Mouse (Mus musculus) liver, embryonic 13.5 days (tissue): Measurements from ENCODE around the gene Krtap16-1. TPM values are rescaled to one million over a fixed set of nuclear protein-coding genes. Genes with fewer than 3 reads are reported as not detected.

Experiments
- ATAC-seq: fragments of 200-750 bp; cut with Nextera tagmentation; 2 replicates; pipeline ENCODE4 v1.8.0; 2017; ENCODE audit warnings: low read depth, mild to moderate bottlenecking, moderate number of reproducible peaks, moderate library complexity
- DNase-seq: peaks from one replicate; pipeline ENCODE4 v3.0.0; 2022
- H3K27ac ChIP-seq: fragments of 300-500 bp; sonication (generic); 2 replicates; pipeline ENCODE4 v1.5.1; 2015; ENCODE audit warnings: moderate library complexity, mild to moderate bottlenecking, inconsistent platforms
- H3K27me3 ChIP-seq: fragments of 300-500 bp; sonication (generic); 2 replicates; pipeline ENCODE4 v1.6.1; 2015; ENCODE audit warnings: mild to moderate bottlenecking, inconsistent platforms
- H3K36me3 ChIP-seq: fragments of 300-500 bp; sonication (generic); 2 replicates; pipeline ENCODE4 v1.6.1; 2015; ENCODE audit warnings: mild to moderate bottlenecking, inconsistent platforms
- H3K4me1 ChIP-seq: fragments of 300-500 bp; sonication (generic); replicated peaks from 2 replicates; pipeline ENCODE4 v1.6.1; 2015; ENCODE audit warnings: inconsistent platforms
- H3K4me2 ChIP-seq: fragments of 300-500 bp; sonication (generic); 2 replicates; pipeline ENCODE4 v1.6.1; 2015; ENCODE audit warnings: inconsistent platforms, mild to moderate bottlenecking, moderate library complexity
- H3K4me3 ChIP-seq: fragments of 300-500 bp; sonication (generic); replicated peaks from 2 replicates; pipeline ENCODE4 v1.5.1; 2015; ENCODE audit warnings: mild to moderate bottlenecking, inconsistent platforms
- H3K9ac ChIP-seq: fragments of 300-500 bp; sonication (generic); 2 replicates; pipeline ENCODE4 v1.6.1; 2015; ENCODE audit warnings: mild to moderate bottlenecking, inconsistent platforms
- H3K9me3 ChIP-seq: fragments of 300-500 bp; sonication (generic); replicated peaks from 2 replicates; pipeline ENCODE4 v1.6.1; 2016; ENCODE audit warnings: inconsistent platforms
- WGBS: fragments of 180-500 bp; shearing (Covaris S2); methylation state at CpG from one replicate; pipeline ENCODE4 v1.1.7; 2015; ENCODE audit not compliant: insufficient replicate concordance; 5-methylcytosine and 5-hydroxymethylcytosine counted together
- polyA plus RNA-seq: library from polyadenylated mRNA; unstranded; fragments of >200 nt; fragmentation: Nextera tagmentation; extraction: Ambion mirVana; gene quantifications from 2 replicates; pipeline ENCODE4 v1.2.1, GENCODE M21; 2015

Krtap16-1 gene
- polyA plus RNA-seq, 1 experiment from 2014 or later = not detected

GRCm38 (mm10) chr11:99948175-99948574, 38.2 kb downstream of the Krtap16-1 start, which contains the start of gene Krtap9-5:
Gene Krtap9-5 (plus strand): TSS chr11:99948475.
- no peak for ATAC-seq

DNA sequence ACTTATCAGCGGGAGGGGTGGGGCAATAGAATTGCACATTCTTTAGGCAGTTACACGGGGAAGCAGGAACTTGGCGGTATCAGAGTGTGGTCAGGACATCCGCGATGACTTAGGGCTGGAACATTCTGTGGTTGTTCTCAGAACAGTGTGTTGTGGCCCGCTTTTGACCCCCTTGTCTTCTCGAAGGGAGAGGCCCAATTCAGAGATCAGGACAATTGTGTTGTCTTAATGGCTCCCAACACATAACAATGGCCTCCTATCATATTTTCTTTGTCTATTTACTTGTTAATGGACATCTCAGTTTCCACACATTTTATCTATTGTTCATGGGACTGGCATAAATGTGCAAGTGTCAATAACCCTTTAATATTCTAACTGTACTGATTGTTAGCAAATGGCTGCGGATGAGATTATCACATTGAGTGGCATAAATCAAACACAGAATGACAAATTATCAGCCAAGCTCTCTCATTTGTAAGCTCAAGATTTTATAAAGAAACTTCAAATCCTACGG, 48.6 kb downstream of the Krtap16-1 start:
- DNase-seq (no peak), ATAC-seq (no peak)
- H3K4me3 ChIP-seq = no peak overlapping the region
- H3K27ac ChIP-seq = no peak overlapping the region
- no peak overlapping the region for H3K9ac ChIP-seq
- no peaks in the 10 kb centered on the region for H3K9me3 ChIP-seq
- 46% methylated on average over 9 of the region's 9 CpGs for WGBS
- no peak overlapping the region for H3K4me2 ChIP-seq
- H3K4me1 ChIP-seq = no peaks in the 10 kb centered on the region
- no peaks in the 10 kb centered on the region for H3K27me3 ChIP-seq
- H3K36me3 ChIP-seq = no peaks in the 10 kb centered on the region

More at GRCm38 (mm10) chr11:99948175-99948574, 38.2 kb downstream of the Krtap16-1 start, which contains the start of gene Krtap9-5:
- H3K27me3 ChIP-seq = no peaks in the 10 kb centered on the region
- no peaks in the 10 kb centered on the region for H3K9me3 ChIP-seq
- 58% methylated on average over 2 of the region's 2 CpGs for WGBS
- no peak within 1 kb of the TSS for H3K4me3 ChIP-seq
- no peak within 1 kb of the TSS for H3K9ac ChIP-seq
- no peak within 1 kb of the TSS for H3K4me2 ChIP-seq
- no peak within 1 kb of the TSS for H3K27ac ChIP-seq
- H3K36me3 ChIP-seq = no peaks in the 10 kb centered on the region
- DNase-seq = no peak
- no peaks in the 10 kb centered on the region for H3K4me1 ChIP-seq

- H3K36me3 ChIP-seq = no peaks in the 10 kb centered on the region
- H3K4me2 ChIP-seq = no peak within 1 kb of the TSS
- DNase-seq (no peak), ATAC-seq (no peak)
- 0 out of 2 replicates have a peak, but pooled peaks cover 3% of the 10 kb centered on the region for H3K27me3 ChIP-seq
- no peaks in the 10 kb centered on the region for H3K4me1 ChIP-seq
- H3K9me3 ChIP-seq = no peaks in the 10 kb centered on the region
- WGBS = 70% methylated on average over 1 of the region's 1 CpGs
- H3K27ac ChIP-seq = no peak within 1 kb of the TSS
- no peak within 1 kb of the TSS for H3K4me3 ChIP-seq
- no peak within 1 kb of the TSS for H3K9ac ChIP-seq
Observed at GRCm38 (mm10) chr11:99935991-99936390, 50.4 kb downstream of the Krtap16-1 start, which contains the start of gene Krtap31-2. Gene Krtap31-2 (plus strand): TSS chr11:99936291.

Other genes starting within 250 kb of the Krtap16-1 start
- gene Gm11595, start 213.7 kb downstream of the Krtap16-1 start, polyA plus RNA-seq = not detected in 2 replicates
- gene Krtap4-8, start 205.9 kb downstream of the Krtap16-1 start, polyA plus RNA-seq = not detected in 2 replicates
- gene Krtap4-9, start 201.4 kb downstream of the Krtap16-1 start, polyA plus RNA-seq = not detected in 2 replicates
- not detected in 2 replicates for gene Gm11596, start 193.1 kb downstream of the Krtap16-1 start, polyA plus RNA-seq
- not detected in 2 replicates for gene Gm11569, start 187.7 kb downstream of the Krtap16-1 start, polyA plus RNA-seq
- gene Gm11554, start 182.2 kb downstream of the Krtap16-1 start, polyA plus RNA-seq = not detected in 2 replicates
- gene Krtap4-13, start 176.7 kb downstream of the Krtap16-1 start, polyA plus RNA-seq = not detected in 2 replicates
- gene Gm11564, start 170.9 kb downstream of the Krtap16-1 start, polyA plus RNA-seq = not detected in 2 replicates
- not detected in 2 replicates for gene 2300003K06Rik, start 148.5 kb downstream of the Krtap16-1 start, polyA plus RNA-seq
- gene Krtap4-16, start 135.0 kb downstream of the Krtap16-1 start, polyA plus RNA-seq = not detected in 2 replicates
- gene Gm11568, start 128.7 kb downstream of the Krtap16-1 start, polyA plus RNA-seq = not detected in 2 replicates
- gene Gm11559, start 122.1 kb downstream of the Krtap16-1 start, polyA plus RNA-seq = not detected in 2 replicates
- not detected in 2 replicates for gene Krtap9-1, start 113.2 kb downstream of the Krtap16-1 start, polyA plus RNA-seq
- not detected in 2 replicates for gene Gm11567, start 107.4 kb downstream of the Krtap16-1 start, polyA plus RNA-seq
- not detected in 2 replicates for gene Krtap31-1, start 78.7 kb downstream of the Krtap16-1 start, polyA plus RNA-seq
- not detected in 2 replicates for gene Gm11565, start 71.8 kb downstream of the Krtap16-1 start, polyA plus RNA-seq
- not detected in 2 replicates for gene Krtap31-2, start 50.3 kb downstream of the Krtap16-1 start, polyA plus RNA-seq
- not detected in 2 replicates for gene Krtap9-5, start 38.1 kb downstream of the Krtap16-1 start, polyA plus RNA-seq
- gene Krtap29-1, start 7.5 kb downstream of the Krtap16-1 start, polyA plus RNA-seq = not detected in 2 replicates
- gene Krtap17-1, start 7.4 kb upstream of the Krtap16-1 start, polyA plus RNA-seq = not detected in 2 replicates
- not detected in 2 replicates for gene Krt33a, start 29.6 kb upstream of the Krtap16-1 start, polyA plus RNA-seq
- gene Krt33b, start 43.3 kb upstream of the Krtap16-1 start, polyA plus RNA-seq = not detected in 2 replicates
- not detected in 2 replicates for gene Krt34, start 55.0 kb upstream of the Krtap16-1 start, polyA plus RNA-seq
- not detected in 2 replicates for gene Krt31, start 64.0 kb upstream of the Krtap16-1 start, polyA plus RNA-seq
- not detected in 2 replicates for gene Krt32, start 101.6 kb upstream of the Krtap16-1 start, polyA plus RNA-seq
- not detected in 2 replicates for gene Krt35, start 109.6 kb upstream of the Krtap16-1 start, polyA plus RNA-seq
- gene Krt36, start 119.0 kb upstream of the Krtap16-1 start, polyA plus RNA-seq = not detected in 2 replicates
- 0.10 and 0.20 TPM in 2 replicates for gene Krt13, start 135.0 kb upstream of the Krtap16-1 start, polyA plus RNA-seq
- gene Krt15, start 149.3 kb upstream of the Krtap16-1 start, polyA plus RNA-seq = 1.5 and 2.1 TPM in 2 replicates
- gene Krt19, start 162.1 kb upstream of the Krtap16-1 start, polyA plus RNA-seq = 2.6 and 4.3 TPM in 2 replicates
- gene Krt9, start 206.6 kb upstream of the Krtap16-1 start, polyA plus RNA-seq = not detected in 2 replicates
- 0.90 and 1.0 TPM in 2 replicates for gene Krt14, start 221.0 kb upstream of the Krtap16-1 start, polyA plus RNA-seq